Mouse (Mus musculus): ENCODE results near the gene Ptpra.

- TF ChIP-seq TAL1 (IDR thresholded peaks at IDR 0.05; ENCODE audit: low read length) (no peak), GATA1 (IDR thresholded peaks at IDR 0.05; ENCODE audit: low read length) (no peak)
These were observed 119.8 kb downstream of the Ptpra start for GRCm38 (mm10) chr2:130569926-130570325.
